In genomic region chr13:102936233-102936632, GRCm38 (mm10) we compare ENCODE assay signal across 22 mouse cellular contexts.
"Had no signal": no experiment of that assay in that cellular context is flagged by ENCODE, and none has a peak within 500 bp of the region (broad histone marks: within the 10 kb centered on the region; RNA-seq: fewer than 3 reads in every experiment).

No protein-coding gene starts in this region.

- DNase-seq: kidney, postnatal 25 days; layer of hippocampus, adult 9-11 months; liver; lung, adult 18-20 months; lung, postnatal 10 days; lung, postnatal 4 days; midbrain, embryonic 14.5 days; right cerebral cortex, adult 18-20 months; right cerebral cortex, postnatal 14 days; right cerebral cortex, postnatal 4 days; thymus, adult 2 months; thymus, postnatal 14 days; thymus, postnatal 4 days had no signal

- H3K4me2 ChIP-seq: liver, embryonic 12.5 days; liver, embryonic 15.5 days; lung, embryonic 15.5 days; midbrain, embryonic 11.5 days; neural tube, embryonic 12.5 days; neural tube, embryonic 15.5 days had no signal

- H3K9ac ChIP-seq: liver, embryonic 12.5 days; liver, embryonic 15.5 days; lung, embryonic 15.5 days; neural tube, embryonic 12.5 days; neural tube, embryonic 15.5 days had no signal

- H3K27ac ChIP-seq: kidney, postnatal 0 days; layer of hippocampus, adult 2 months; liver, embryonic 12.5 days; liver, embryonic 15.5 days; lung, embryonic 15.5 days; neural tube, embryonic 12.5 days; neural tube, embryonic 15.5 days; stomach, postnatal 0 days had no signal

- H3K4me1 ChIP-seq: liver, embryonic 12.5 days; liver, embryonic 15.5 days; lung, embryonic 15.5 days; neural tube, embryonic 12.5 days had no signal

- H3K36me3 ChIP-seq: liver, embryonic 12.5 days; liver, embryonic 15.5 days; lung, embryonic 15.5 days; neural tube, embryonic 12.5 days; neural tube, embryonic 15.5 days had no signal

- H3K9me3 ChIP-seq: liver, embryonic 12.5 days; liver, embryonic 15.5 days; lung, embryonic 15.5 days; neural tube, embryonic 12.5 days; neural tube, embryonic 15.5 days had no signal

- H3K27me3 ChIP-seq: liver, embryonic 12.5 days; liver, embryonic 15.5 days; lung, embryonic 15.5 days; neural tube, embryonic 12.5 days; neural tube, embryonic 15.5 days had no signal

- H3K4me3 ChIP-seq: layer of hippocampus, adult 2 months; liver, embryonic 12.5 days; liver, embryonic 15.5 days; lung, embryonic 15.5 days; neural tube, embryonic 12.5 days; neural tube, embryonic 15.5 days had no signal

- ATAC-seq: liver, embryonic 12.5 days had no signal
